Mouse (Mus musculus): Measurements from ENCODE around the gene Far2.
"Not testable (repeated sequence)": the region's sequence is repeated elsewhere in the genome, so short reads cannot be mapped to it uniquely, and the experiment has no call there.

Far2 gene

DNA sequence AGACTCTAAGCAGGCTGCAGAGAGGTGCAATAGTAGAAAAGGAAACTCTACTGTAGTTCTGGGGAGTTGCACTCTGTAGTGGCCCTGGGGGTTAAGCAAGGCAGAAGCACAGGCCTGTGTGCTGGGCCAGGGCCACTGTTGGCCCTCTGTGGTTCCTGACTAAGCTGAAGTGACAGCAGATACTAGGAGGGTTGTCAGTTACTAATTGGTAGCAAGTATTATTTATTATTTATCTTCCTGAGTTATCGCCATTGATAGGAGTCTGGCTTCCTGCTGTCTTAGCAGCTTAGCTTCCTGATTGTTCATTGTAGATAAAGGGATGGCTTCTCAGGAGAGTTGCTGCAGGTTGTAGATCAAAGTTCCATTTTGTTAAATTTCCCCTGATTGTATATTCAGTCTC, 73.6 kb downstream of the Far2 start:
- DNase-seq: no peak

DNA sequence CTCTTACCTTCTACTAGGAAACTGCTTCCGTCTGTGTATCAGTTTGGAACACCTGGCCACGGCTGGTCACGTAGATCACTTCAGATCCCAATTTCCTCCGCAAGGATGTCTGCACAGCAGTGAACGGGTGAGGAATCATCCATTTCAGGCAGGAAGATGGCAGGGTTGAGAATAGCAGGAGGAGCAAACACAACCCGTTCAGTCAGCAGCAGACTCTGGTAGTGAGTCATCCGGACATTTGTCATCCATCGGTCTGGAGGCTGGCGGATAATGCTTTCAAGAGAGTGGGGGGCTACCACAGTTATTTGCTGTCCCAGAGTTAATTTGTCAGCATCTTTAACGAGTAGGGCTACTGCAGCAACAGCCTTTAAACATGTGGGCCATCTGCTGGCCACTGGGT, 79.8 kb downstream of the Far2 start:
- peak; percentile 24 for DNase-seq

DNA sequence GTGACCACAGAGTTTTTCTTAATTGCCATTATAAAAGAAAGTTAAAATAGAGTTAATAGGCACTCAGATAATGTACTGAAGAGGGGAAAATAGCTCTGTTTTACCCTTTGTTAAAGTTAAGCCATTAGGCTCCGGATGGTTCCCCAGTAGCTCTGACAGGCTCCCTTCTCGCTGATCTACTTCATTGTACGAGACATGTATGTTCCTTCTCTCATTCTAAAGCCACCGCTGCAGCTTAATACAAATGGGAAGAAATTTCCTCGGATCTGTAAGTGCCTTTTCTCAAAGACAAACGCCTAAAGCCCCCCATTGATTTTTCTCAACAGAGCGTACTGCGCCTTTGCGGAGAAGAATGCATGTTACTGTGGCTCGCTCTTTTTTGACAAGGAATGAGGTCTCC, 85.3 kb downstream of the Far2 start:
- no peak for DNase-seq

DNA sequence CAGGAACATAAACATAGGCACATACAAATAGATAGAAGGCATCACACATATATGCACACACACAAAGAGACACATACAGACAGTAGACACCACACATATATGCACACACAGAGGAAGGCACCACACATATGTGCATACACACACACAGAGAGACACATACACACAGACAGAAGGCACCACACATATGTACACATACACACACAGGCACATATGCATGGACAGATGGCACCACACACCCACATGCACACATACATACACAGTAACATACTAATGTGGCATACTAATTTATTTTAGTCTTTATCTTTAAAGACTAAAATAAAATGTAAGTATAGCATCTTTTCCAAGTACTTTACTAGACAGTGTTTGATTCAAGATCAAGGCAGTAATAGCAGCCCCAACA, 86.5 kb downstream of the Far2 start:
- no peak for DNase-seq

DNA sequence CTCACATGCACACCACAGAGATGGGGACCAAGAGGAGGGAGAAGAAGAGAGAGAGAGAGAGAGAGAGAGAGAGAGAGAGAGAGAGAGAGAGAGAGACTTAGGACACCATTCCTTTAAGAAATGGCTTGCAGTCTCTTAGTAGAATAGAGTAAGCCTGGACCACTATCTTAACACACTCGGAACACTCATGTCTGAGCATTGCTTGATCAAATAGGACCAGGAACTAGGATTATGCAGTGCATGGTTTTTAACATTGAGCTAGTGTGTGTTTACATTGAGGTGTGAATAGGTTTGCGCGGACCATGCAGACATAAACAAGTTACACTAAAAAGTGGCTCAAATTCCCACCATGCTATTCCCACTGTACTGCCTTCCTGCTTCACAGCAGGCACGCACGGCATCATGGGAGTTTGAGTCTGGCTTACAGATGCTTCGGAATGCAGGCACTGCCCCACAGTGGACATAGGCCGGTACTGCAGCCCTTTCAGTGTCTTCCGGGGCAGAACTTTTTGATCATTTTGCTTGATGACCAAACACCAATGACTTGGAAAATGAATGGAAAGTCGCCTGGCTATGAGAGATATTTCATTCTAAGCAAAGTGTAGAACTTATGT, 88.8 kb downstream of the Far2 start:
- DNase-seq: peak; percentile 79

DNA sequence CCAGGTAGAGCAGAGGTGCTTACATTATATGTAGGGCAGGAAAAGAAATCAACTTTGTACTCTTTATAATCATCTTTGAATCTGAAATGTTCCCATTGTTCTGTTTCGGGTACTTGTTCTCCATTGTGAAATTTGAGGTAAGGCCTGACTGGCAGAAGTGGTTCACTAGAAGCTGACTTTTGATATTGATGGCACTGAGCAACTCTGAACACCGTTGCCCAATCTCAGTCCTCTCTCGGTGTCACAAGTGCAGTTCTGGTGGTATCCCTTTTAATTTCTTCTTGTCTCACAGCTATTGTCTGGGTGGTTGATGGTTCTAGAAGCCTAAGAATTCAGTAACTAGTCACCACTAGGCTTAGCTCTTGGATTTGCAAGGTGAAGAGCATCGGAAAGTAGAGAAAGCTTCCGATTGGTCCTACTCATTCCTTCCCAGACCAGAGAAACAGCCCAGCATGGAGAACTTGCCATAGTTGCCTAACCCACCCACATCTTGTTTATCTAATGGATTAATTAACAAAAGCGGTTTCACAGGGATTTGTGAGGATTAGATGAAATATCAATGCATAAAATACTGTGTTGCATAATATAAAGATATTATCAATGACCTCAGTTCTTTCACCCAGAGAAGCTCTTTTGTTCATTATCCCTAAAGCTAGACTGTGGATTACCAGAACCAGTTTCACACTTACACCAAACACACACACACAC, 92.4 kb downstream of the Far2 start:
- no peak for DNase-seq

DNA sequence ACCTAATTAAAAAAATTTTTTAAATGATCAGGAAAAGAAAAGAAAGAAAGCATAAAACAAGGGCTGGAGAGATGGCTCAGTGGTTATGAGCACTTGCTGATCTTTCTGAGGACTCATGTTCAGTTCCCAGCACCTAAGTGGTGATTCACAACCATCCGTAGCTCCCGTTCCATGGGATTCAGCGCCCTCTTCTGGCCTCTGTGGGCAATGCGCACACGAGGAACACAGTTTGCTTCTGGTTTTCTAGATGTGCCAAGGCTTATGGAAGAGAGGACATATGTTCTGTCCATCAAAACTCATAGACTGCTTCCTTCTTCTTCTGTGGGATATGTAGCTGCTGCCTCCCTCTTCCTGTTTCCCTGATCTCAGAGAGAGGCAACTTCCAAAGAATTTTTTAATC, 94.8 kb downstream of the Far2 start:
- DNase-seq: no peak

DNA sequence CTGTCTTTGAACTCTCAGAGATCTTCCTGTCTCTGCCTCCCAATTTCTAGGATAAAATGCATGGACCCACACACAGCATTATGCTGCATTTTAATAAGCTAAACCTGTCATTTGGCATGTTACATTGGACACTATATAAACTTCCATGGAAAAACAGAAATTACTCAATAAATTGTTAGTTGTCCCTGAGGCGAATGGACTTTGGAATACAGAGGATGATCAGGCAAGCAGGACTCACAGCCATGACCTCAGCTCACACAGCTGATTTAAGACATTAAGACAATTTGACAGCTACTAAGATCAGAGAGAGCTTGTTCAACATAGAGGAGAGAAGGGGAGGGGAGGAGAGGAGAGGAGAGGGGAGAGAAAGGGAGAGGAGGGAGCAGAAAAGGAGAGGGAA, 95.4 kb downstream of the Far2 start:
- no peak for DNase-seq

DNA sequence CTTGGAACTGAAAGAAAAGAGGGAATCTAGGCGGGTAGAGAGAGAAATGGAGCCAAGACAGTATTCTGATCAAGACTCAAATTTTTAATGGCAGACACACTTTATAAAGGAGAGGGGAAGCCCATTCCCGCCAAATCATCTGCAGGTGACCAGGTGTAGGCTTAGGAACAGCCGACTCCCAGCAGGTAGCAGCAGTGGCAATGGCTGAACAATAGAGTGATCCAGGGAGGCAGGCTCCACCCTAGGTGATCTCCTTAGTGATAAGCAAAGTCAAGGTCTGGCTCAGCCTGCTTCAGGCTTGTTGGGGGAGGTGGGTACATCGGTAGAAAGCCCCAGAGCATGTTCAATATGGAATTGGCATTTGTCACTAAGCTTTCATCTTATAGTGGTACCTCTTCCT, 105.2 kb downstream of the Far2 start:
- not testable (repeated sequence) for DNase-seq

DNA sequence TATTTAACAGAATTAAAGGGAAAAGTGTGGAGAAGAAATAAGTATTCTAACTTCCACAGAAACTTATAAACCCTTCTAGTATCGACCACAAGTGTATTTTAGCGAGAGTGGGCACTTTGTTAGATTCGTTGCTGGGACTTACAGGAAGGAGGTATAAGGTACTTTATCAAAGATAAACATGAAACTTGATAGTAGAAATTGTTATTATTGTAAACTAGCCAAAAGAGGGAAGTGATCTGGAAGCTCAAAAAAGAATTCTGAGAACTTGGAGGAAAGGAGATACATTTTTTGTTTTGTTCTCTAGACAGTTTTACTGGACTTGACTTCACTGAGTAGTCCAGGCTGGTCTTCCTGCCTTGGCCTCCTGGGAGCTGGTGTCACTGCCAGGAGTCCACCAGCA, 125.8 kb downstream of the Far2 start:
- no peak for DNase-seq

DNA sequence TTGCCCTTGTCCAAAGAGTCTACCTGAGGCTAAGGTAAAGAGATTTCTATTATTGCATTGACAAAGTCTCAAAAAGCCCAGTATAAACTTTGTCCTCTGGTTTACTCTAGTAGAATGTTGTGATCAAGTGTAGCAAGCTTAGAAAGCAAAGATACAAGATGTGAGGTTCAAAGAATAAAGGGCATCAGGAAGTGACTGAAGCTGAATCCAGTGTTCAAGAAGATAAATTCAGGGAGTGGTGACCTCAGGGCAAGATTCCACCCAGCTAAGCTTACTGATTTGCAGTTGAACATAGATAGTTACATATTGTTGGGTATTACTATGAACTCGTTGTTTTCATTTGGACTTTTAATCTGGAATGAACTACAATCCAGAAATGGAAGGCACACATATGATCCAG, 138.6 kb downstream of the Far2 start:
- DNase-seq: no peak

DNA sequence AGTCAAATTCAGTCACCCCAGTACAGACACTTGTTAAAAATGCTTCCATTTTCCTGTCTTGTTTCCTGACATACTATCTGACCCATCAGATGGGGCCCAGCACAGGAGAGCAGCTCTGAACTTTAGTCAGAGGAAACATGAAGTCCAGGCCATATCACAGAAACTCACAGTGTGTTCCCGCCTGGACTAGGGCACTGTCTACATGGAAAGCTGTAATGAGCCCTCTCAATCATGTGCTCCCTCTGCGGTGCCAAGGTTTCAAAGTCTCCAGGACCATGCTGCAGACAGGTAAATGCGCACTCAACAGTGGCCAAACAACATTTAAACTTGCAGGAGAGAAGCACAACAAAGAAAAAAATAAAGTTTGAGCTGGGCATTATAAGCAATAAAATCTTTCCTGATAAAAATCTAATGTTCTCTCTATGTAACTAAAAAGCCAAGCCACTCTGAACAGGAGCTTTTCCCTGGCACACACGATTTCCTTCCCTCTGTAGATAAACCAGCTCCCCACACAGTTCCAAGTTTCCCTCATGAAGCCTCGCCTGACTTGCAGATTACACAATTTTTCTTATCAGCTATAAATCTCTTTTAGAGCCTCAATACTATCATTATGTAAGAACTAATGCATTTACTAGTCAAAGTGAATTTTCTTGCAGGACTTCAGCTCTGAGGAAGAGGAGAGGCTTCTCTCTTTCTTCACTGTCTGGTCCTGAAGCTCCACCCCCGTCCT, 147.1 kb downstream of the Far2 start:
- no peak for DNase-seq

DNA sequence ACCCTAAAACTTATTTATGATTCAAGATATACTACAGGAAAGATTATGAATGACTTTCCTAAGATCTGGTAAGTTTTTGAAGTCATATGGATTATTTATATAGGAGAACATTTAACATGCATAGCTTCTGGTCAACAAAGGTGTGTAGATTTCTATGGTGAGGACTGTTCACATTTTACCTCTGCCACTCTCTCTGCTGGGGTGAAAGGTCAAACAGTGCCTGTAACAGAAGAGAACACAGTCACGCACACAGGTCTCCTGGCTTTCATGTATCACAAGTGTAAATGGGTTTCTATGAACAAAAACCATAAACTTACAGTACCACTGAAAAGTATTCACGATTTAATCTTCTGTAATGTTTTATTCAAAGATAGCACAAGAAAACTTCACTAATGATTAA, 152.1 kb downstream of the Far2 start:
- no peak for DNase-seq

DNA sequence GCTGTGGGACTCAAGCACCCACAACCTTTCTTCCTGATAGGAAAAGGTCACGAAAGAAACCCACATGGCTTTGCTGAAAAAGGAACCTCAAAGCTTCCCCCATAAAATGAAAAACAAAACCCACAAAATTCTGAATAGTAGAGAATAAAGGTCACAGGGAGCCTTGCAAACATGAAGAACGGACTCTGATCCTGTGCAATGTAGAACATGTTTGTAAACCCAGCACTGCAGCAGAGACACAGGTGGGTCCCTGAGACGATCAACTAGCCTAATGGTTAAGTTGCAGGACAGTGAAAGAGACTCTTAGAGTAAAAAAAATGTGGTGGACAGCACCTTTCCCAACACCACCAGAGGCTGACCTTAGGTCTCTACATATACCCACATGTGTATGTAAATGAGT, 152.7 kb downstream of the Far2 start:
- DNase-seq: no peak

DNA sequence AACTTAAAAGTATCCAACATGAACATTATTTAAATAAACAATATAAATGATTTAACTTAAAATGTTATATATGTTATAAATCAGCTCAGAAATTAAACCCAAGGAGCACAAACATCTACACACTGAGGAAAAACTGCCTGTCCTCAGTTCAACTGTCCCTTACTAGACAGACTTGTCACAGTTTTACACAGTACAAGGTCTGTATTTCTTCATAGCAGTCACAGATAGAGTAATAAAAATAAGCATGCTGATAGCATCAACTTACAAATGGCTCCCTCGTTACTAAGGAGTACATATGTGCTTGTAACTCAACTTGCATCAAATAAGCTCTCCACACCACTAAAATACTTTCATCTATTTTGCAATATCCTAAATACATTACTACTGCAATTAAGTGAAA, 158.1 kb downstream of the Far2 start:
- no peak for DNase-seq

DNA sequence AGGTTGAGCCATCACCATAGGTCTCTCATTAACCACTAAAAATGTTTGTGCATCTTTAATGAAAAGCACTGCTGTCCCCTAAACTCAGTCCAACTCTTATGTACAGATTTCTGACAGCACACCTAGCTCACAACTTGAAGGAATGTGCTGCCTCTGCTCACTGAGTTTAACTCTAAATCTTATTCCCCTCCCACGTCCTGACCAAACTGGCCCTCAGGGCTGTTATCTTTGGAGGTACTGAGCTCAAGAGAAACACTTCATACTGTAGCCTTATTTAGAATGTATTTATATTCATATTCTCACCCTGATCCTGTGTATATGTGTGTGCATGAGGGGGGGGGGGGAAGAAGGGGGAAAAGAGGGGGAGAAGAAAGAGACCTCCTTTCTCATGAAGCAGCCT, 160.5 kb downstream of the Far2 start:
- DNase-seq: no peak

DNA sequence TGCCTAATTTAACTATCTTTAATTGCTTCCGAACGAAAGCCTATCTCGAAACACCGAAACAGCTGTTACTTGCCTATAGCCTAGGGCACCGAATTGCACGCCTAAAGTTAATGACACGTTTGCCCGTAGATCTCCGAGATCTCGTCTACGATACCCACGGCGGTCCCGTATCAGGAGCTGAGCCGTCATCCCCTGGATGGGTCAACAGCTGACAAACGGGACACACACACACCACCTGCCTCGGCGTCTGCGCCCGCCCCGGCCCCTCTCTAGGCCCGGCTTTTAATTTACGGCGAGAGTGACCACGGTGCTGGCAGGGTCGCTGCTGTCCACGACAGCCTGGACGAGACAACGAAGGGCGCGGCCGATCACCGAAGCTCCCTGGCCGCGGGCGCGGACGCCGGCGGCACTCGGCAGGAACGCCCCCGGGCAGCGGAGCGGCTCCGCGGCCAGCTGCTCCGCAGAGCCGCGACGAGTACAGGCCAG, 164.4 kb downstream of the Far2 start:
- DNase-seq: no peak

DNA sequence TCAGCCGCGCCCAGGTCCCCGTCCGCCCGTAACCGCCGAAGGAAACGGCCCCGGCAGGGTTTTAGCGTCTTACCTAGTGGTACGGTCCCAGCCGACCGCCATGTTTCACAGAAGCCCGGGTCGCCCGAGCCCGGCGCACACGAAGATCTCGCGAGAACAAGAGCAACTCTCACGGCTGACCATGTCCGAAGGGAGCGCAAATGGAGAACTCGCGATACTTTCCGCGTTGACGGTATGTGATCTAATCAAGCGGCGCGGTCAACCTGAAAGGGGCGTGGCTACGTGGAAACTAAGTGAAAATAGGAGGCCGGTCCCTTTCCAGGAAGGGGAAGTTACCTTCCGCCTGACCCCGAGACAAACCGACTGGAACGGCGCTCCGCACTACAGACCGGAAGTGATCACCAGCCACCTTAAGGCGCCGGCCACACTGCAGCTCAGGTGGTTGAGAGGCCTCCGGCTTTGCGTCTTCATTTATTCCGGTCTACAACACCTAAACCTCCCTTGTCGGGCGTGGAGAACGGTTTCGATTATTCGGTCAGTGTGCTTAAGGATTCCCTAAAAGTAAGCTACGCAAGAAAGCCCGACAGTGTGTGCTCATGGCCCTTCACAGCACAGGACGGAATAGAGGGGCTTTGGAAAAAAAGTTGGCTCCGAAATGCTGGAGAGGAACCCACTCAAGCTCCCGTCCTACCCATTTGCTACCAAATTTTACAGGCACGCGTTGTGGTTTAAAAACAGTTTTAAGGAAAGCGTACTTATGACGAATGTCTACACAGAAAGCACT, 165.0 kb downstream of the Far2 start, which contains the start of gene Ergic2:
Gene Ergic2, minus strand, starts transcription at position 478 of the 784 bp plus-strand sequence.
- DNase-seq: peak; percentile 97

DNA sequence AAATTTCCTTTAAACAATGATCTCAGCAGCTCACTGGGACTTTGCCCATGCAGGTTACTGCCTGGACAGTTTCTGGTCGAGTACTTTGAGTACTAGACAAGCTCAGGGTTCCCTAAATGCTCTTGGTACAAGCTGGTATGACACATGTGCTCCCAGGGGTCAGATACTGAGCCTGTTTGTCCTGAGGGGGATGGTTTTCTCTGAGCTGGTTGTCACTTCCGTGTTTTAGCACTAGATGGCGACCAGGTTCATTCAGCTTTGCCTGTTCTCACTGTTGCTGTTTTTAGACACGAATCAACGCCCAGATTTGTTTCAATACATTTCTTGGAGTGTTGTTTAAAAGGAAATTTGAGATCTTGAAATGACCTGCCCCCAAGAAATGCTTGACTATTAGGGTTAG, 167.7 kb downstream of the Far2 start:
- DNase-seq: peak; percentile 23

DNA sequence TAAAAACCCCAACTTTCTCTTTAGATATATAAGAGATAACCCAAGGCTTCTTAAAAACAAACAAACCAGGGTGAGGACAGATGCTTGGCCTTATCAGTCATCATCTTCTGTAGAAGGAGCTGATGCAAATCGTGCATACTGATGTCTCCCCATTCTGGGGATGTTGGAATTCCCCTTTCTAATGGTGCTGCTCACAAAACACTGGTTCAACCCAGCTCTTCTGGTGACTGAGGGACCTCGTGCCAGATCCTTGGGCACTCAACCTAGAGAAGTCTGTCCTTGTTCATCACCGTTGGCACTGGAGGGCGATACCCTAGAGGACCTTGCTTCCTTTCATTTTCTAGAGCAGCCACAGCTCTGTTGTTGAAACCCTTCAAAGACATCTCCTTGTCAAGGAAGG, 169.7 kb downstream of the Far2 start:
- DNase-seq: no peak

DNA sequence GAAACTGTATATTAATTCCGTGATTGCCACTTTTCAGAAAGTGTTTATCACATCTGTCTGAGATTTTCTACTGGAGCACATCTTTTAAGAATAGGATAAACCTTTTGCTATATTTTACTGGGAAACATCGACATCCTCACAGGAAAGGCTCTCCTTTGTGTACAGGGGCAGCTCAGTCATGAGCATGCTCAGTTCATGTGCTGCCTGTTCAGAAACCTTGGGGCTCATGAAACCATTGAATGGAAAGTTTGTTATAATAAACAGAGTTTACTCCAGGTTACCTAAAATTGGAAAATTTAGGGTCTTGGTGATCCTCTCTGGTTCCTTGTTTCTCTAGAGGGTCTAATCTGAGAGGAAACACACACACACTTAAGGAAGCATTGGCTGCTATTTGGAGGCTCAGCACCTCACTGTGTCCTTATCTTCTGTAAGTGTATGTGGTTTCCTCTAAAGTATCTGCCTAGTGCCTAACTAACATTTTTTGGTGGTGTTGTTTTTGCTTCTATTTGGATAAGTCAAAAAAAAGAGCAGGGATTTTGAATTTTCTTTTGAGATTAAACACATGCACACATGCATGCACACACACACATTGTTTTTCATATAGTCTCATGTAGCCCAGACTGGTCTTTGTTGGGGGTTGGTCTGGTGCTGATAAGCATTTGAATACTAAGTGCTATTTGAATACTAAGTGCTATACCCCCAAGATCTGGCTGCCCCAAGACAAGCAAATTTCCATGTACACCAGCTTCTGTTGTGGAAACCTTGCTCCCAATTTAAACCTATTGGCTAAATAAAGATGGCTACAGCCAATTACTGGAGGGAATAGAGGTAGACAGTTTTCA, 171.4 kb downstream of the Far2 start:
- DNase-seq: no peak

DNA sequence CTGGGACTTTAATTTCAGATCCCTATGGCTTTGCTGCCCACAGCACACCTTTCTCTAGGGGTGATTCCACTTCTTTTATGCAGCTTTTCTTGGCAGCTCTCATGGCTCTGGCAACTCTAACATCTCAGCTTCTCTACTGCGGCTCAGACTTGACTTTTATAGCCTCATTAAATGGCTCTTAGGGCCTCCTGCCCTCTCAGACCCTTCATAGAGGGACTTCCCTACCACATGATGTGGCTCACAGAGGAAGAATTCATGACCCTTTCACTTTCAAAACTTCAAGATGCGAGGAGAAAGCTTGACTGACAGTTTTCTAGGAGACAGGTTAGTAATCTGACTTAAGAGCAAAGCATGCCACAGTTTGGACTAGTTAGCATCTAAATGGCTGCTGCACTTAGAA, 175.6 kb downstream of the Far2 start:
- no peak for DNase-seq

Measured in right cerebral cortex, postnatal 25 days (tissue).